Mouse (Mus musculus): Measurements from ENCODE around the gene Sec62. TPM values are rescaled to one million over a fixed set of nuclear protein-coding genes. Genes with fewer than 3 reads are reported as not detected.

Gene Sec62
- polyA plus RNA-seq (2012; rRNA removed), result 8.8 and 10.2 TPM in 2 replicates

DNA sequence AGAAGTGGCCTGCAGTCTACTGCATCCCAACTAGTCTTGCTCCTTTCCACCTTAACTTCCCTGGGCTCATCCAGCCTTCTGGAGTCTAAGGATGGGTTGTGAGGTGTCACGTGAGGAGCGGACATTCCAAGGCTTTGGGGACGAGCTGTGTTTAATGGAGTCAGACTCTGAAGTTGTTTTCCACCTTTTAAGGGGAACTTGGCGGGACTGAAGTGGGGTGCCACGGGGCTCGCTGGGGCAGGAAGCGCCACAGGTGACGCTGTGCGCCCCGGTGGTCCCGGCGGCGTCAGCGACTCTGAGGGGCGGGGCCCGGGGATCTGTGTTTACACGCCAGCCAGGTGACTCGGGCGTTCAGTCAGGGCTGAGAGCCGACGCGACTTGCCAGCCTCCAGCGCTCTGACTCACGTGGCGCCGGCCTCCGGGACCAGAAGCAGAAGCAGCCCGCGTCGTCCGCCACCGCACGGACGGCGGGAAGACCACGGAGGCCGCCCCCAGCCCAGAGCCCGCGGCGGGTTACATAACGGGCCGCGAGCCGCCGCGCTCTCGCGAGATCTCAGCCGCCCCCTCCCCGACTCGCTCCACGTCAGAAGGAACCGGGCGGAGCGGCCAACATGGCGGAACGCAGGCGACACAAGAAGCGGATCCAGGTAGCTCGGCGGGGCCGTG lies at the start of gene Sec62:
Gene Sec62, plus strand, starts transcription at position 139 of the 666 bp plus-strand sequence.
- 1% methylated on average over 62 of the region's 62 CpGs for WGBS
- peak; percentile 55 for DNase-seq (ENCODE audit: low read depth, low spot score)

DNA sequence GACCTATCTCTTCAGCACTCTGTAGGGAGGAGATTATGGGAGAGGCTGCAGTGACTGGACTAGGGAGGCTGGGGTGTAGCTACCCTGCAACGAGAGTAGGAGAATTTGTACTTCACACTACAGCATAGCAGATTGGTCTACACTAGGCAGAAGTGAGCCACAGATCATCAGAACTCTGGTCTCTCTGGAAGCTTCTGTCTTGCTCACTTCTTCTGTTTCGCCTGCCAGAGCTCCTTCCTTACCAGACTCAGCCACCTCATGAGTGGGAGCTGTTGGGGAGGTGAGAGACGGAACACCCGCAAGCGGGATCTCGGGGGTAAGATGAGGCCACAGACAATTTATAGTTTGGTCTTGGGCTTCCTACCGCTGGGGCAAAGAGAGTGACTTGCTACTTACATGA lies 49.8 kb upstream of the Sec62 start:
- no peak for DNase-seq (ENCODE audit: low read depth, low spot score)
- WGBS, result 88% methylated on average over 7 of the region's 7 CpGs

DNA sequence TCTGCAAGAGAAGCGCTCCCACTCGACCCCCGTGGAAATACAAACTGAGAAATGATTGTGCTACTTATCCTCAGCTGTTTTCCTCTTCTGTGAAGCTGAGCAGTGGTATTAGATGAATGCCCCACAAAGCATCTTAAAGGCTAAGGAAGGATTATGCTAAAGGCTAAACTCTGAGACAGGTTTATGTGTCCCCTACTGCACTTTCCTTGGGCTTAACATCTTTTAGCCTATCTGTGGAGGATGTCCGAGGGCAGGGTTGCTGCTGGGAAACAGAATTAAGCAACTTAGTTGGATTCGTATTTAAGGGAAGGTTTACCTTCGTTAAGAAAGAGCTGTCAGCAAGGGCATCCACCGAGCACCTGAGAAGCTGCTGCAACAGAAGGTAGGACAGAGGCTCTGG lies 46.7 kb upstream of the Sec62 start, which contains the start of gene Samd7:
Gene Samd7, plus strand, starts transcription at position 288 of the 400 bp plus-strand sequence.
- 84% methylated on average over 7 of the region's 7 CpGs for WGBS
- DNase-seq (ENCODE audit: low read depth, low spot score), result no peak

DNA sequence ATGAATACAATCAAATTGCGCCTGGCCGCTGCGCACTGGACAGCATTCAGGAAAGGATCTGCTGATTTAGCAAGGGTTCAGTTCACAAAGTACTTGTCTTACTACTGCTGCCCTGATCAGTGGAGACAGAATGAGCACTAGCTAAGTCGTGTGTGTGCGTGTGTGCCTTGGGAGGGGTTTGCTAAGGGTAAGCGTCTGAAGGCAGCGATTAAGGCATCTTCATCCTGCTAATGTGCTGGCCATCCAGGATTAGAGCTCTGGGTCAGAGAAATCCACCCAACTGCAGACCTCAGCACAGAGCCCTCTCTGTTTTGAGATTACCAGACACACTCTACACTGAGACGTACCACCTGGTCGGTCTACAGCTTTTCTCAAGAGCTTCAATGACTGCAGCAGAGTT lies 44.4 kb upstream of the Sec62 start:
- no peak for DNase-seq (ENCODE audit: low read depth, low spot score)
- 75% methylated on average over 9 of the region's 9 CpGs for WGBS

DNA sequence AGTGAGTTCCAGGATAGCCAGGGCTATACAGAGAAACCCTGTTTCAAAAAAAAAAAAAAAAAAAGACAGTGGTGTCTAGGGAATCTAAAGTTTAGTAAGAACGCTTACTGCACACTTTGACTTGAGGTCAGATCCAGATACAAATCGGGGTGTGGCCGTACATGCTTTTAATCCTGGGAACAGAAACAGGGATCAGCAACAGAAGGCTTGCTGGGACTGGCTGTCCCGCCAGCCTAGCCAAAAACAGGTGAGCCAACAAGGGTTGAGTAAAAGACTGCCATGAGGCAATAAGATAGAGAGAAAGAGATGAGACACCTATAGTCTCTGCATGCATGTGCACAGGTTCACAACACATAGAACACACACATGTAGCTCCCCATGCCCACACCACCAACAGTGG lies 38.0 kb upstream of the Sec62 start:
- no peak for DNase-seq (ENCODE audit: low read depth, low spot score)
- WGBS, result 93% methylated on average over 4 of the region's 4 CpGs

DNA sequence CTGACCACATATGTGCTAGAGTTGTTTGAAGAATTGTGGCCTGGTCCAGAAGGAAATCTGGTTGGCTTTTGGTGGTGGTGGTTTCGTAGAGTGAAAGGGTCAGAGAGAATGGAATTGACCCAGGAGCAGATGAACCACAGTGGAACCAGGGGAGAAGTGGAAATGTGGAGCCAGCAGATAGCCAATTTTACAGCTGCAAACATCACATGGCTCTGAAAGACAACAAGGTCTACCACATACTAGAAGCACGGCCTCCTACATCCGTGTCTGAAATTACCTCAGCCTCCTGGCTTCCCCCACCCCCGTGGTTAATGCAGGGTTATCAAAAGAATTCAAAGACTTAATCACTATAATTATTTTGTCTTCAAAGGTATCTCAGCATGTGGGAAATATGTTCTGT lies 27.8 kb upstream of the Sec62 start:
- 91% methylated on average over 4 of the region's 4 CpGs for WGBS
- DNase-seq (ENCODE audit: low read depth, low spot score), result no peak

DNA sequence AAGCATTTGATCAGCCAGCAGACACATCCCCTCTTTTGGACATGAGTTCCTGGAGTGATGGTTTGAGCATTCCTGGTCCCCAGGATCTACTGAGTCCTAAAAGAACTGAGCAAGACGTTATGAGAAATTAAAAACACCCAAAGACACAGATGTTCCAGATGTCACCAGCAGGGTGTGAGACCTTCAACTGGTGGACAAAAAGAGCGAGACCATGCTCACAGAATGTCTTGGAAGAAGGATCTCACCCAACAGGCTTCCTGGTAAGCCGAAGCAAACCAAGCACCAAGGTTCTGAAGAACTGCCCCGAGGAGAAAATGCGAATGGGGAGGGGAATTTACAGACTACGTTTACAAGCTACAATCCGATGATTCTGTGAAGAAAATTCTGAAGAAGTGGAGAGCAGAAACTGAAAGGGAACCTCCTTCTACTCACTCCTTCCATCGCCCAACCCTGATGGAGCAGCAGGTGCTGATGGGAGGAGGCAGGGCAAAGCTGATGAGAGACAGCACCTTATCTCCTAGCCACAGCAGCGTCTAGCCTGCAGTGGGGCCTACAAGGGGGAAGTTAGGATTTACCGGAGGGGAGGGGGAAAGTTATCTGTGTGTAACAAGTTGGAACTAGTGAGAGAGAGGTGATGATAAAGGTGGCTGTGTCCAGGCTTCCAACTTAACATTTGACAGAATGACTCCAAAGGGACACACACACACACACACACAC lies 27.2 kb upstream of the Sec62 start:
- 53% methylated on average over 10 of the region's 10 CpGs for WGBS
- DNase-seq (ENCODE audit: low read depth, low spot score), result no peak

DNA sequence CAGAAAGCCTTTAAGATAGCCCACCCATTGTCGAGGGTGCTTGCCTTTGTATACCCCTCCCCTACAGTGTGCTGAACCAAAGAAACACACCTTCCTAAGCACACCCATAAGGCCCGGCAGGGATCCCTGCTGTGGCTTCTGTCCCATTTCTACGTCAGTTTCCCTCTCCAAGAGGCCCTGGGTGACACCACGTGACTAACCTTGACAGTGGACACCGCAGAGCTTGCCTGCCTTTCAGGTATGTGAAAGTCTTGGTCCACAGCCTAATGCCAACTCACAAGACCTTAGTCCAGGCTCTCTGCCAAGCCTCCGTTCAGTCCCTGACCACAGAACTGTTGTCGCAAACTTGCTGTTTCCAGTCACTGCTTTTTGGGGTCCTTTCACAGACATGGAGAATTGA lies 26.5 kb upstream of the Sec62 start:
- WGBS, result 46% methylated on average over 7 of the region's 7 CpGs
- no peak for DNase-seq (ENCODE audit: low read depth, low spot score)

DNA sequence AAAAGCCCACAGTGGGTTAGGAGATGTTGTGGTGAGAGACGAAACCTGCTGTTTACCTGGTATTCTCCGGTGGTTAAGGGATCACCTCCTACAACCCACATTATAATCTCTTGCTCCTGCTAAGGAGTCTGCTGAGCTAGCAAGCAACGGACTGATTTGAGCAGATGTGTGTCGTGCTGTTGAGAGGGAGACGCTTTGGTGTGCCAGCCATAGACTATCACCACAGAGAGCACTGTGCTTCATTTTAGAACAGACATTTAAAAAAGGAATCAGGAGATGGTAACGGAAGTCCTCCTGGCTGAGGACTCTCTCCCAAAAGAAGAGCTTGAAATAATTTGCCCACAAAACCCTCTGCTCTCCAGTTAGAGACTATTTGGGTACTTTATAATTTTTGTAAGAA lies 25.4 kb upstream of the Sec62 start:
- no peak for DNase-seq (ENCODE audit: low read depth, low spot score)
- WGBS, result 85% methylated on average over 6 of the region's 6 CpGs

DNA sequence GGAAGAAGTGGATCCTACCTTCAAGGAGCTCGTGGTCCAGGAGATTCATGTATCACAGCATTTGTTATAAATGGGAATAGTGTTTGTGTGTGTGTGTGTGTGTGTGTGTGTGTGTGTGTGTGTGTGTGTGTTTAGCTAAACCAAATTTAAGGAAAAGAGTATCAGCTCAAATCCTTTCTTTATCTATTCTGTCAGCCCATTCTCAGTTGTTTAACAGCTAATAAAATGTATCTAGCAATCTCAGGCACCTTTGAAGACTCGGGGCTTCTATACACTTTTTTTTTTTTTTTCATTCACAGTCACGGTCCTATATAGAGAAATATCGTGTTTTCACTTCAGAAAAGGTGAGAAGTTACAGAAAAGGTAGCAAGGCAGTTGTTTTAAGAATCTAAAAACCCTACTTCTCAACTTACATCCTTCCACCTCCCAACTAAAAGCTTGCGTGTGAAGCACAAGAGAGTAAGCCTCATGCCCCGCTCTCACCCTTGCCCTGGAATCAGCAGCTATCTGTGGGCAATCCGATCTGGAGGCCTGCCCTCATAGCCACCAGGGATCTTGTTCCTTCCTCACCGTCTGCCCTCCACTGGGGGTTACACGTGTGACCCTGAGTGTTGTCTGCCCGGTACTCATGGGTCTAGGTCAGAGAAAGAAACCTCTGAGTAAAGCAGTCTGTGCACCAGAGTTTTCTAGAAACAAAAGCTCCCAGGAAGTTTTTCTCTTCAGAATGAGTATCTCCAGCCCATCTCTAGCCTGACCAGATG lies 22.7 kb upstream of the Sec62 start:
- no peak for DNase-seq (ENCODE audit: low read depth, low spot score)
- WGBS, result 63% methylated on average over 10 of the region's 10 CpGs

DNA sequence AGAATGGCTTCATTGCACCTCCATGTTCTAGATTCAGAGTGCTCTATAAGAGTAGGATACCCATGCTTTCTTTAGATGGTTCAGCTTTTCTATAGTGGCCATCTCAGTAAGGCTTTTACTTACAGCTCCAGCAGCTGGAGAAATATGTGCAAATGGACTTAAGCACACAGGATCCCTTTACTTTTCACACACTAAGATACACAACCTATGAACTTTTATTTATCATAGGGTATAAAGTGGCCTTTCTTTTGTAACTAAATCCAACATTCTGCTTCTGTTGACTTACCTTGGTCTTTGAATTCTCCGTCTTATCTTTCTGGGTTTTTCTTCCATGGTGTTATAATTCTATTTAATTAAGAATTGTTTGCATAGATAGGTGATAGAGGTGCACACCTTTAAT lies 21.1 kb upstream of the Sec62 start:
- 78% methylated on average over 1 of the region's 1 CpGs for WGBS
- no peak for DNase-seq (ENCODE audit: low read depth, low spot score)

DNA sequence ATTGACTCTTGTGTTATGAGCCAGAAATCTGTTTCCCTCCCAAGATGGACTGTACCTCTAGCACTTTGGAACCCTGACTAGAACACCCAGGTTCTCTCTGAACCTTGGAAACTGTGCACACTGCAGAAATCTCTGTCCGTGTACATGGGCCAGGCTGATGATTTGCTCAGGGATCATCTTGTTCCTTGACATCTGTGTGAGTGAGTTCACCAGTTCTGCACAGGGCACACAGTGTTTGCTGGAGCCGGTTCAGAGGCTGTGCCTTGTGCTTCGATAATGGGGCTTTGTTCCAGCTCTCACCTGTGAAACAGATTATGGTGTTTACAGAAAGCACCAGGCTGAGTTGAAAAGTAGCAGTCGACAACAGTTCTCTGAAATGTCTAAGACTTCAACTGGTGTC lies 20.0 kb upstream of the Sec62 start:
- no peak for DNase-seq (ENCODE audit: low read depth, low spot score)
- WGBS, result 23% methylated on average over 4 of the region's 4 CpGs

DNA sequence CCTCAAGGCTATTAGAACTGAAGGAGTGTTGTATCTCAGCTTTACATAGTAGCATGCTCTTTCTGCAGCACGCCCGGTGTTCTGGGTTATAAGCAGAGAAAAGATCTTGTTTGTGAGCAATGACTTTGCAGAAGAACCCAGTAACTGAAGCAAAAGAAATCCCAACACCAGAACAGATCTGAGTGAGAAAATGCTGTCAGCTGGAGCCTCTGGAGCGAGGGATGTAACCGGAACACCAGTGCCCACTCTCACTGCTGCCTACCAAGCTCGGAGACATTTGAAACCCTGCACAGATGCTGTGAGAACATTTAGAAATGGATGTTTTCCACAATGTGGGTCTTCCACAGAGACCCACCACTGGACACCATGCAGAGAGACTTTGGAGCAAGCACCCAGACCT lies 18.0 kb upstream of the Sec62 start:
- DNase-seq (ENCODE audit: low read depth, low spot score), result no peak
- 95% methylated on average over 5 of the region's 5 CpGs for WGBS

DNA sequence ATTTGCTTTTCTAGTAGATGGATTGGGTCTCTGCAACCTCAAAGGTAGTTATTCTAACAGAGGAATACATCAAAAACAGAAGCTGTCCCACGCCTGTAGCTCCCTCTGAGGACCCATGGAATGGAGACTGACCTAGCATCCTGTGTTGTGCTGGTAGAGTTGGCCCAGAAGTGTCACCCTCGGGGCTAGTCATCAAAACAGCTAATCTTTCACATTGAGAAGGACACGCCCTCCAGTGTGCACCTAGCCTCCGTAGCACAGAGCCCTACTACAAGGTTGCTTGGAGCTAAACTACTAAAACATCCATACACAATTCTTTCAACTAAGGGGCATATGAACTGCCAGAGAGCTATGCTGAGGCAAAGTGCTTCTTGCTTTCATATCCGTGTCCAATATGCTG lies 14.7 kb upstream of the Sec62 start:
- WGBS, result 59% methylated on average over 5 of the region's 5 CpGs
- DNase-seq (ENCODE audit: low read depth, low spot score), result no peak

DNA sequence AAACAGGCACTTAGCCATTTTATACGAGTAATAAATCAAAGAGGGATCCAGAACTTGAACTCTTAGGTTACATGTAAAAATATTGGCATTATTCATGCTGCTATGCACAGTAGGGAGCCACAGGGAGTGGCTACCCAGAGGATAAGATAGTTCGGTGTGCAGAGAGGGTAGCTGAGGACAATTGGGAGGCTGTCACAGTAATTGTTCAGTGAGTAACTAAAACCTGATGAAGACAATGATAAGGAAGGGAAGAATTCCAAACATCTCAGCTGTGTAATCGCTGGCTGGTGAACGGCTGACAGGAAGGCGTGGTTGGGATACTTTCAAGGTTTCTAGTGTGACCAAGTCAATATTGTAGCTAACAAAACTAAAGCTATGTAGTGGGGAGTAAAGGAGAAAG lies 4.1 kb upstream of the Sec62 start:
- WGBS, result 24% methylated on average over 5 of the region's 5 CpGs

DNA sequence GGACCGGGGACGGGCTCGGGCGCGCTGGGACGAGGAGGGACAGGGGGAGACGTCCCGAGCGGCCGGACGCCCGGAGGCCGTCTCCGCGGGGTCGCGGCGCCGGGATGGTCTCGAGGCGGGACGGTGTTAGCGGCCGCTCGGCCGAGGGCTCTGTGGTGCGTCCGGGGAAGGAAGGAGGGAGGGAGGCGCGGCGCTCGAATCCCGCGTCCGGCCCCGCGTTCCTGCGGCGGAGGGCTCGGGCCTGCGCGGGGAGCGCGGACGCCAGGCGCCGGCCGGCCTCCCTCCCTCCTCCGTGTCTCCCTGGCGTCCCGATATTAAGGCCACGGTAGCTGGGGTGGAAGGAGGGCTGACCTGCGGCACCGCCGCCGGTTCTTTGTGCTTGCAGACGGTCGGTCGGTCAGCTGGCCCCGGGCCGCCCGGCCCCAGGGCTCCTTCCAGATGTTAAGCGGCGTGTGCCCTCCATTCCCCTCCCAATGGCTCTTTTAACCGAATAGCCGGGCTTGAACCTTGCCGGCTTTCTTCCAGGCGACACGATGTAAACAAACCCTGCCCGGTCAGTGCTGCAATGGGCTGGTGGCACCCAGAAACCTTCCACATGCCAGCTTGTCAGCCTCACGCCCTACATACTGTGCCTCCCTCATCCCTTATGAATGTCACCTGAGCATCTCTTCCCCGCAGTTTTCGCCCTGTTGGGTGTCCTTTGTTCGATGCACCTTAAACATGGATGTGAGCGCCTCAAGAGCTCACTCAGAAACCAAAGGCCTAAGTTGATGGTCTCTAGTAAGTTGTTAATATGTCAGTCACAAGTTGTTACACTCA lies 937 bp downstream of the Sec62 start:
- WGBS, result 1% methylated on average over 74 of the region's 75 CpGs
- no peak for DNase-seq (ENCODE audit: low read depth, low spot score)

More for the DNA sequence above, 4.1 kb upstream of the Sec62 start:
- no peak for DNase-seq (ENCODE audit: low read depth, low spot score)

DNA sequence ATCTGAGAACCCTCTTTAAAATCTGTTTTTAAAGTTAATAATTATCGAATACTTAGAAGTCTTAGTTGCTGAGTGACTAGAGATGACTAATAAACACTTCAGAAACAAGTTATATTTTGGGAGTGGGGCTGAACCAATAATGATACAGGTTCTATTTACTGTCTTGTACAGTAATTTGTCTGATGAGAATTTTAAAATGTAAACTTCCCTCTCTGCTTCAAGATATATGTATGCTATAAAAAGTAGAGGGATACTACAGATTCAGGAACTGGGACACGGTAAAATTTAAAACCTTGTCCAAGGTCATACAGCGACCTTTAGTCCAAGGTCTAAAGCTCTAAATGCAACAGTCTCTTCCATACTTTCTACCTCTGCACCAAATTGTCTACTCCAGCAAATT lies 9.5 kb downstream of the Sec62 start:
- 75% methylated on average over 3 of the region's 3 CpGs for WGBS

DNA sequence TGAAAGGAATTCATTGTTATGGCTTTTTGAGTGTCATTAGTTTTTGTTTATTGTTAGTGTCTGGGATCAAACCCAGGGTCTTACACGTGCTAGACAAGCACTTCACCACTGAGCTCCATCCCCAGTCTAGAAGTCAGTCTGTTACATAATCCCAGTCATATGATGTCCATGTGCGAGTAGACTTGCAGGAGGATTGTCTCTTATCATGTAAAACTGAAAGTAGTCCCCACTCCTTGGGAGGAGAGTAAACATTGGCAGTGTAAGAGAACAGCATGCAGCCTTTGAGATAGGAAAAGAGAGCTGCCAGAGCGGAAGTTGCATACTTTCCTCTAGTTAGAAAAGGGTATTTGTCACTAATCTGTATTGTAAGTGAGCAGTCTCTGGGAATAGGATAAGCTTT lies 20.2 kb downstream of the Sec62 start:
- no peak for DNase-seq (ENCODE audit: low read depth, low spot score)
- WGBS, result 38% methylated on average over 3 of the region's 3 CpGs

More for the DNA sequence above, 9.5 kb downstream of the Sec62 start:
- DNase-seq (ENCODE audit: low read depth, low spot score), result no peak

DNA sequence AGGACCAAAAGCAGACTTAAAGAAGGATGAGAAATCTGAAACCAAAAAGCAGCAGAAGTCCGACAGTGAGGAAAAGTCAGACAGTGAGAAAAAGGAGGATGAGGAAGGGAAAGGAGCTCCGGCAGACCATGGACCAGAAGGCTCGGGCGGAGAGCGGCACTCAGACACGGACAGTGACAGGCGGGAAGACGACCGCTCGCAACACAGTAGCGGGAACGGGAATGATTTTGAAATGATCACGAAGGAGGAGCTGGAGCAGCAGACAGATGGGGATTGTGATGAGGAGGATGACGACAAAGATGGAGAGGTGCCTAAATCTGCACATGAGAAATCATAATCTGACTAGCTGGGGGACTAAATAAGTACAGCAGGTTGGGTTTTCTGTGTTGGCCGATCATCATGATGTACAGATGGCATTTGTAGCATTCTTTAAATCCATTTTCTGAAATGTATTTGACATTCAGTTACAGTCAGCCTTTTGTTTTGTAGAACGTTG lies 26.0 kb downstream of the Sec62 start:
- WGBS, result 98% methylated on average over 16 of the region's 16 CpGs

DNA sequence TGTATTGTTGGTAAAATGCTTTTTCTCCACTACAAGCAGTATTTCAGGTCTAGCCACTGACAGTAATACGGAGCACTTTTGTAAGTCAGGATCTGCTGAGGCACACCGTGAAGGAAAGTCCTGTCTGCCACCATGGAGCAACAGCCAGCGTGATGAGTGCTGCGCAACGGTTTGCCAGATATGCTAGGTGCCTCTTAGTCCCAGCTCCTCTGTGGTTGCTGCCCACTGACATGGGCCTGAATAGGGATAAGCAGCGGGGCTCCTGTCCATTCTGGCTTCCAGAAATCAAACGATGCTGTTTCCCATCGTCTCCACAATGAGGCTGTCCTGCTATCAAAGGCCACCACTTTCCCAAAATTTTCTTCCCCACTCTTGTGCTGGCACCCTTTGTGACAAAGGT lies 29.5 kb downstream of the Sec62 start:
- DNase-seq (ENCODE audit: low read depth, low spot score), result no peak
- WGBS, result 95% methylated on average over 8 of the region's 8 CpGs

More for the DNA sequence above, 26.0 kb downstream of the Sec62 start:
- DNase-seq (ENCODE audit: low read depth, low spot score), result no peak

Measured in large intestine, adult 2 months (tissue).